Mouse (Mus musculus): ENCODE measurements at regions not wholly inside any gene's neighbourhood (a gene's known extent, or its start where the extent isn't known, plus 50 kb on each side); places are given as distances from the start of the nearest gene placed in this dataset.

- TF ChIP-seq CTCF (IDR thresholded peaks at IDR 0.05; ENCODE audit: extremely low read depth, insufficient read depth, low read length) (no peak), POLR2A (IDR thresholded peaks at IDR 0.05; ENCODE audit: extremely low read depth, insufficient read depth, low read length) (no peak)
- Histone ChIP-seq H3K27ac (ENCODE audit: insufficient read depth, low read length) (no peak overlapping the region), H3K4me1 (ENCODE audit: control insufficient read depth, insufficient read depth, low read length) (no peaks in the 10 kb centered on the region; the same call in 1 of the 2 replicates), H3K4me3 (ENCODE audit: insufficient read depth, low read length) (no peak overlapping the region)
Measured at GRCm38 (mm10) chr10:96460617-96461338, 156.0 kb upstream of the Btg1 start.

- no peaks in the 10 kb centered on the region; the same call in 1 of the 2 replicates for H3K4me1 ChIP-seq (ENCODE audit: control insufficient read depth, insufficient read depth, low read length)
- no peak for TF ChIP-seq POLR2A (IDR thresholded peaks at IDR 0.05; ENCODE audit: extremely low read depth, insufficient read depth, low read length)
- no peak for TF ChIP-seq CTCF (IDR thresholded peaks at IDR 0.05; ENCODE audit: extremely low read depth, insufficient read depth, low read length)
- no peak overlapping the region for H3K27ac ChIP-seq (ENCODE audit: insufficient read depth, low read length)
- no peak overlapping the region for H3K4me3 ChIP-seq (ENCODE audit: insufficient read depth, low read length)
Measured at GRCm38 (mm10) chr10:96465967-96466366, 150.8 kb upstream of the Btg1 start.

- no peak for TF ChIP-seq CTCF (IDR thresholded peaks at IDR 0.05; ENCODE audit: extremely low read depth, insufficient read depth, low read length)
- TF ChIP-seq POLR2A (IDR thresholded peaks at IDR 0.05; ENCODE audit: extremely low read depth, insufficient read depth, low read length), result no peak
- H3K4me3 ChIP-seq (ENCODE audit: insufficient read depth, low read length), result no peak overlapping the region
- H3K4me1 ChIP-seq (ENCODE audit: control insufficient read depth, insufficient read depth, low read length), result no peaks in the 10 kb centered on the region
- H3K27ac ChIP-seq (ENCODE audit: insufficient read depth, low read length), result no peak overlapping the region
Measured at GRCm38 (mm10) chr10:96466845-96467244, 150.0 kb upstream of the Btg1 start.

- no peaks in the 10 kb centered on the region for H3K4me1 ChIP-seq (ENCODE audit: control insufficient read depth, insufficient read depth, low read length)
- H3K27ac ChIP-seq (ENCODE audit: insufficient read depth, low read length), result no peak overlapping the region
- no peak overlapping the region for H3K4me3 ChIP-seq (ENCODE audit: insufficient read depth, low read length)
- no peak for TF ChIP-seq CTCF (IDR thresholded peaks at IDR 0.05; ENCODE audit: extremely low read depth, insufficient read depth, low read length)
- TF ChIP-seq POLR2A (IDR thresholded peaks at IDR 0.05; ENCODE audit: extremely low read depth, insufficient read depth, low read length), result no peak
Measured at GRCm38 (mm10) chr10:96467661-96468060, 149.1 kb upstream of the Btg1 start.

- Histone ChIP-seq H3K4me1 (ENCODE audit: control insufficient read depth, insufficient read depth, low read length) (no peaks in the 10 kb centered on the region), H3K4me3 (ENCODE audit: insufficient read depth, low read length) (no peak overlapping the region), H3K27ac (ENCODE audit: insufficient read depth, low read length) (no peak overlapping the region)
- TF ChIP-seq CTCF (IDR thresholded peaks at IDR 0.05; ENCODE audit: extremely low read depth, insufficient read depth, low read length) (no peak), POLR2A (IDR thresholded peaks at IDR 0.05; ENCODE audit: extremely low read depth, insufficient read depth, low read length) (no peak)
Measured at GRCm38 (mm10) chr10:96471523-96471922, 145.3 kb upstream of the Btg1 start.

- Histone ChIP-seq H3K4me1 (ENCODE audit: control insufficient read depth, insufficient read depth, low read length) (no peaks in the 10 kb centered on the region; the same call in 1 of the 2 replicates), H3K27ac (ENCODE audit: insufficient read depth, low read length) (no peak overlapping the region), H3K4me3 (ENCODE audit: insufficient read depth, low read length) (no peak overlapping the region)
- TF ChIP-seq POLR2A (IDR thresholded peaks at IDR 0.05; ENCODE audit: extremely low read depth, insufficient read depth, low read length), result no peak
- TF ChIP-seq CTCF (IDR thresholded peaks at IDR 0.05; ENCODE audit: extremely low read depth, insufficient read depth, low read length), result no peak
Measured at GRCm38 (mm10) chr10:96479350-96479749, 137.5 kb upstream of the Btg1 start.

- no peak for TF ChIP-seq CTCF (IDR thresholded peaks at IDR 0.05; ENCODE audit: extremely low read depth, insufficient read depth, low read length)
- no peak for TF ChIP-seq POLR2A (IDR thresholded peaks at IDR 0.05; ENCODE audit: extremely low read depth, insufficient read depth, low read length)
- H3K4me3 ChIP-seq (ENCODE audit: insufficient read depth, low read length), result no peak overlapping the region
- H3K4me1 ChIP-seq (ENCODE audit: control insufficient read depth, insufficient read depth, low read length), result no peaks in the 10 kb centered on the region; the same call in 1 of the 2 replicates
- H3K27ac ChIP-seq (ENCODE audit: insufficient read depth, low read length), result no peak overlapping the region
Measured at GRCm38 (mm10) chr10:96479786-96480185, 137.0 kb upstream of the Btg1 start.

GRCm38 (mm10) chr10:96480453-96481324 lies 136.1 kb upstream of the Btg1 start:
- no peaks in the 10 kb centered on the region; the same call in 1 of the 2 replicates for H3K4me1 ChIP-seq (ENCODE audit: control insufficient read depth, insufficient read depth, low read length)
- H3K27ac ChIP-seq (ENCODE audit: insufficient read depth, low read length), result no peak overlapping the region
- no peak overlapping the region for H3K4me3 ChIP-seq (ENCODE audit: insufficient read depth, low read length)
- TF ChIP-seq CTCF (IDR thresholded peaks at IDR 0.05; ENCODE audit: extremely low read depth, insufficient read depth, low read length) (no peak), POLR2A (IDR thresholded peaks at IDR 0.05; ENCODE audit: extremely low read depth, insufficient read depth, low read length) (no peak)

GRCm38 (mm10) chr10:96481325-96481638 lies 135.5 kb upstream of the Btg1 start:
- no peak for TF ChIP-seq CTCF (IDR thresholded peaks at IDR 0.05; ENCODE audit: extremely low read depth, insufficient read depth, low read length)
- TF ChIP-seq POLR2A (IDR thresholded peaks at IDR 0.05; ENCODE audit: extremely low read depth, insufficient read depth, low read length), result no peak

More at GRCm38 (mm10) chr10:96481325-96481638, 135.5 kb upstream of the Btg1 start:
- Histone ChIP-seq H3K27ac (ENCODE audit: insufficient read depth, low read length) (no peak overlapping the region), H3K4me3 (ENCODE audit: insufficient read depth, low read length) (no peak overlapping the region), H3K4me1 (ENCODE audit: control insufficient read depth, insufficient read depth, low read length) (no peaks in the 10 kb centered on the region; the same call in 1 of the 2 replicates)
